Mouse (Mus musculus): ENCODE results near the gene Zmpste24. TPM values are rescaled to one million over a fixed set of nuclear protein-coding genes. Genes with fewer than 3 reads are reported as not detected.

Zmpste24 gene
- polyA plus RNA-seq, 1 experiment from 2014 or later = 27.9 TPM

DNA sequence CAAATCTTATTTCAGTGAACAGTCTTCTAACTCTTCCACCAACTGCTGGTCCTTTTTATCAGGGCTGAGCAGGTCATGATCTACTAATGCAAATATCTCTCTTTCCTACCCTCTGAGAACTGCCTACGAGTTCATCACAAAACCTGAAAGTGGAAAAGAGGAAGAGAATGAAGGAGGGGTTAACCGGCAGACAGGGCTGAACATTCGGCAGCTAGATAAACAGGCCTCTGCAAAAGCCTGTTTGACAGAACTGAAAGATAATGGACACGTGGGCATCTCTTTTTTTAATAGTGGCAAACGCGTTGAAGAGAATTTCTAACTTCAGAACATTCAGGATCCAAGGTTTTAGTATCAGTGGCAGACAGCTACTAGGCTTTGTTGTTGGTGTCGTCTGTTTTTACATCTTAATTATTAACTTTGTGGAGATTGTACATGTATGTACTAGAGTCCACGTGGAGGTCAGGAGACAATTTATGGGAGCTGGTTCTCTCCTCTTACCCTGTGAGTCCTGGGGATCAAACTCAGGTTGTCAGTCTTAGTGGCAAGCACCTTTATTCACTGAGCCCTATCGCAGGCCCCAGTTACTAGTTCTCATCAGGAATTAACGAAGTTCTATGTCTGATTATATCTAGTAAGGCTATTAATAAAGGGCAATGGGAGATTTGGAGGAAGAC, 83.3 kb downstream of the Zmpste24 start:
- H3K4me3 ChIP-seq = no peak overlapping the region
- H3K9ac ChIP-seq = no peak overlapping the region
- H3K36me3 ChIP-seq = no peaks in the 10 kb centered on the region
- H3K27ac ChIP-seq = no peak overlapping the region
- no peak overlapping the region for H3K4me2 ChIP-seq
- ATAC-seq (ENCODE audit: insufficient number of reproducible peaks, low FRiP score, low TSS enrichment, low read depth) = no peak
- no peaks in the 10 kb centered on the region for H3K27me3 ChIP-seq
- no peaks in the 10 kb centered on the region for H3K9me3 ChIP-seq
- peaks cover 15% of the 10 kb centered on the region for H3K4me1 ChIP-seq
- WGBS = 82% methylated on average over 10 of the region's 10 CpGs

DNA sequence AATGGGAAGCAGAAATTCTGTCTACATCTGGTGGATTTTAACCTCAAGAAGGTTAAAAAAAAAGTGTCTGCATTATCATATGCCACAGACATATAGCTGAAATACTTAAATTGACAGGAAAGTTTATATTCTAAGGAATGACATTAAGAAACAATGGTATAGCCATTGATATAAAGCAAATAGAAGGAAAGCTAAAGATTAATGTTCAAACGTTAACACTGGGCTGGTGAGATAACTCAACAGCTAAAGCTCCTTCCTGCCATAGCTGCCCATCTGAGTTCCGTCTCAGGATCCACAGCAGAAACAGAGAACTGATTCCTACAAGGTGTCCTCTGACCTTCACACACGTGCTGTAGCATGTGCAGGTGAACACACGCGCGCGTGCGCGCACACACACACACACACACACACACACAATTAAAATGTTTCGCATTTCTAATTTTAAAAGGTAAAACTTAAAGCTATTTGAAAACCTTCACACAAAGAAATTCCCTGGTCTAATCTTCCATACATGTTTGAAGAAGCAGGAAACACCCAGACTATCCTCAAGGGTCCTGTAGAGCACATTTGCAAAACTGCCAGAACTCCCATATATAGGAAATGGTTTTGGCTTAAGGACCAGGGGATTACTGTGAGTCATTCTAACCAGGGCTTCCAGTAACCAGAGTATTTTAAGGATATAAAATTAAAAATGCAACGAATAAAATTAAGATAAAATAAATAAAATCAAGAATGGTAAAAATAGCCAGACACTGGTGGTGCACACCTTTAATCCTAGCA, 87.1 kb downstream of the Zmpste24 start:
- no peak for ATAC-seq (ENCODE audit: insufficient number of reproducible peaks, low FRiP score, low TSS enrichment, low read depth)
- Histone ChIP-seq H3K27ac (no peak overlapping the region), H3K9me3 (no peaks in the 10 kb centered on the region), H3K27me3 (no peaks in the 10 kb centered on the region), H3K4me2 (no peak overlapping the region), H3K4me1 (peaks cover 11% of the 10 kb centered on the region), H3K4me3 (no peak overlapping the region), H3K9ac (no peak overlapping the region), H3K36me3 (no peaks in the 10 kb centered on the region)
- WGBS = 76% methylated on average over 11 of the region's 11 CpGs

Other genes starting within 250 kb of the Zmpste24 start
- gene Rims3, start 243.4 kb downstream of the Zmpste24 start, polyA plus RNA-seq (2015; fragmentation: Nextera tagmentation; extraction: Ambion mirVana) = 0.24 and 0.35 TPM in 2 replicates
- 25.8 and 26.8 TPM in 2 replicates for gene Exo5, start 173.2 kb downstream of the Zmpste24 start, polyA plus RNA-seq (2015; fragmentation: Nextera tagmentation; extraction: Ambion mirVana)
- 7.9 and 8.2 TPM in 2 replicates for gene Zfp69, start 146.5 kb downstream of the Zmpste24 start, polyA plus RNA-seq (2015; fragmentation: Nextera tagmentation; extraction: Ambion mirVana)
- 11.6 and 13.2 TPM in 2 replicates for gene Smap2, start 81.0 kb downstream of the Zmpste24 start, polyA plus RNA-seq (2015; fragmentation: Nextera tagmentation; extraction: Ambion mirVana)
- 110 and 122 TPM in 2 replicates for gene Col9a2, start 58.9 kb downstream of the Zmpste24 start, polyA plus RNA-seq (2015; fragmentation: Nextera tagmentation; extraction: Ambion mirVana)
- gene Tmco2, start 11.0 kb upstream of the Zmpste24 start, polyA plus RNA-seq (2015; fragmentation: Nextera tagmentation; extraction: Ambion mirVana) = not detected in 2 replicates
- gene Rlf, start 116.8 kb upstream of the Zmpste24 start, polyA plus RNA-seq (2015; fragmentation: Nextera tagmentation; extraction: Ambion mirVana) = 21.5 and 27.3 TPM in 2 replicates
- not detected in 2 replicates for gene Gm12888, start 226.7 kb upstream of the Zmpste24 start, polyA plus RNA-seq (2015; fragmentation: Nextera tagmentation; extraction: Ambion mirVana)

Measured in limb, embryonic 15.5 days (tissue).